Mouse (Mus musculus) liver, embryonic 12.5 days (tissue): ENCODE measurements at regions not wholly inside any gene's neighbourhood (a gene's known extent, or its start where the extent isn't known, plus 50 kb on each side); places are given as distances from the start of the nearest gene placed in this dataset.

ENCODE experiments used
- ATAC-seq: fragments of 200-750 bp; cut with Nextera tagmentation; 2 replicates; pipeline ENCODE4 v1.8.0; 2017; ENCODE audit warnings: moderate number of reproducible peaks, mild to moderate bottlenecking, moderate library complexity
- H3K27ac ChIP-seq: fragments of 300-500 bp; sonication (generic); 2 replicates; pipeline ENCODE4 v1.5.1; 2016; ENCODE audit warnings: mild to moderate bottlenecking
- H3K27me3 ChIP-seq: fragments of 300-500 bp; sonication (generic); replicated peaks from 2 replicates; pipeline ENCODE4 v1.6.1; 2016; ENCODE audit warnings: mild to moderate bottlenecking, moderate library complexity
- H3K36me3 ChIP-seq: fragments of 300-500 bp; sonication (generic); 2 replicates; pipeline ENCODE4 v1.6.1; 2016; ENCODE audit warnings: mild to moderate bottlenecking, moderate library complexity
- H3K4me1 ChIP-seq: fragments of 300-500 bp; sonication (generic); 2 replicates; pipeline ENCODE4 v1.6.1; 2016
- H3K4me2 ChIP-seq: fragments of 300-500 bp; sonication (generic); 2 replicates; pipeline ENCODE4 v1.6.1; 2016; ENCODE audit warnings: mild to moderate bottlenecking, moderate library complexity
- H3K4me3 ChIP-seq: fragments of 300-500 bp; sonication (generic); 2 replicates; pipeline ENCODE4 v1.5.1; 2016; ENCODE audit warnings: mild to moderate bottlenecking, moderate library complexity
- H3K9ac ChIP-seq: fragments of 300-500 bp; sonication (generic); 2 replicates; pipeline ENCODE4 v1.6.1; 2016; ENCODE audit warnings: mild to moderate bottlenecking, moderate library complexity
- H3K9me3 ChIP-seq: fragments of 300-500 bp; sonication (generic); replicated peaks from 2 replicates; pipeline ENCODE4 v1.6.1; 2016; ENCODE audit warnings: mild to moderate bottlenecking, moderate library complexity
- WGBS: fragments of 180-500 bp; shearing (Covaris S2); methylation state at CpG from one replicate; pipeline ENCODE4 v1.1.7; 2016; ENCODE audit not compliant: insufficient replicate concordance; 5-methylcytosine and 5-hydroxymethylcytosine counted together

GRCm38 (mm10) chr1:183956391-183956790 is 56.7 kb upstream of the Dusp10 start:
- ATAC-seq, result no peak
- 51% methylated on average over 3 of the region's 3 CpGs for WGBS
- Histone ChIP-seq H3K9ac (no peak overlapping the region), H3K9me3 (no peaks in the 10 kb centered on the region), H3K4me3 (no peak overlapping the region), H3K36me3 (no peaks in the 10 kb centered on the region), H3K27me3 (no peaks in the 10 kb centered on the region), H3K4me2 (no peak overlapping the region), H3K4me1 (no peaks in the 10 kb centered on the region), H3K27ac (no peak overlapping the region)

GRCm38 (mm10) chr1:183961383-183961782 is 51.7 kb upstream of the Dusp10 start:
- Histone ChIP-seq H3K9me3 (no peaks in the 10 kb centered on the region), H3K4me1 (no peaks in the 10 kb centered on the region), H3K4me2 (no peak overlapping the region), H3K27ac (no peak overlapping the region), H3K9ac (no peak overlapping the region), H3K36me3 (no peaks in the 10 kb centered on the region), H3K27me3 (no peaks in the 10 kb centered on the region), H3K4me3 (no peak overlapping the region)
- WGBS, result 65% methylated on average over 2 of the region's 2 CpGs
- no peak for ATAC-seq

GRCm38 (mm10) chr1:183962486-183962885 is 50.6 kb upstream of the Dusp10 start:
- Histone ChIP-seq H3K9me3 (no peaks in the 10 kb centered on the region), H3K36me3 (no peaks in the 10 kb centered on the region), H3K4me1 (no peaks in the 10 kb centered on the region), H3K27me3 (no peaks in the 10 kb centered on the region), H3K4me3 (no peak overlapping the region), H3K9ac (no peak overlapping the region), H3K27ac (no peak overlapping the region), H3K4me2 (no peak overlapping the region)
- 79% methylated on average over 2 of the region's 2 CpGs for WGBS
- no peak for ATAC-seq

GRCm38 (mm10) chr1:183963286-183963685 is 49.8 kb upstream of the Dusp10 start:
- H3K9ac ChIP-seq, result no peak overlapping the region
- ATAC-seq, result no peak
- no peak overlapping the region for H3K4me3 ChIP-seq
- H3K27me3 ChIP-seq, result no peaks in the 10 kb centered on the region
- WGBS, result 71% methylated on average over 4 of the region's 4 CpGs
- H3K9me3 ChIP-seq, result no peaks in the 10 kb centered on the region
- no peak overlapping the region for H3K27ac ChIP-seq
- H3K36me3 ChIP-seq, result no peaks in the 10 kb centered on the region
- no peaks in the 10 kb centered on the region for H3K4me1 ChIP-seq
- no peak overlapping the region for H3K4me2 ChIP-seq
